Mouse (Mus musculus): ENCODE data around the gene Lrrc7.
"Not testable (repeated sequence)": the region's sequence is repeated elsewhere in the genome, so short reads cannot be mapped to it uniquely, and the experiment has no call there.

The Lrrc7 gene

DNA sequence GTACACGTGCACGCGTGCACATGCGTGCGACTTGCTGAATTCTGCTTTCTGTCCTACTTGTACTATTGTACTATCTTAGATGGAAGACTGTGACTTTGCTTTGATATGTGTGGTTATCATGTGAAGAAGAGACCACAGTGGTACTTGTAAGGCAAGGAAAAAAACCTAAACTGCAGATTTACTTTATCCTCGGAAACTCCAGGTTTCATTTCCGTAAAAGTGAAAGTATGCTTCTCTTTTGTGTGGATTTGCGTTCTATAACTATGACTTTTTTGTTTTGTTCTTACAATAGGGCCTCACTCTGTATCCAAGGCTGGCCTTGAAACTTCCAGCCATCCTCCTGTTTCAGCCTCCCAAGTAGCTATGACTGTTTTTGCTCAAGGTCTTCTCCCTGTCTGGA lies 392.8 kb downstream of the Lrrc7 start:
- no peak for DNase-seq (ENCODE audit: low read depth, low spot score)

DNA sequence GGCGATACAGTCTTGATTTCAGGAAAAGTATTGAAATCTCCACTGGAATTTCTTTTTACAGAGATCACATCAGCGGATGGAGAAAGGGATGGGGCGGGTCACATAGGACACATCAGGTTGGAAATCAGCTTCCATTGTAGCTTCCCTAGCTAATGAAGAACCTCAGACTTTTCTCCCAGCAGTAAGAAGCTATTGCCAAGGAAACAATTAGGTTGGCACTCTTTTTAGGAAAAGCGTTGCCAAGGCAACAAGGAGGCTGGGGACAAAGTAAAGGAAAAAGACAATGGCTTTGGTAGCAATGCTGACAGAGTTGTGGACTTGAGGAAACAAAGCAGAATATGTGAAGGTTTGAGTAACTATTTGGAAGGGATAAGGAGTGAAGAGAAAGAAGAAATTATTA lies 393.6 kb downstream of the Lrrc7 start:
- DNase-seq (ENCODE audit: low read depth, low spot score), result no peak

DNA sequence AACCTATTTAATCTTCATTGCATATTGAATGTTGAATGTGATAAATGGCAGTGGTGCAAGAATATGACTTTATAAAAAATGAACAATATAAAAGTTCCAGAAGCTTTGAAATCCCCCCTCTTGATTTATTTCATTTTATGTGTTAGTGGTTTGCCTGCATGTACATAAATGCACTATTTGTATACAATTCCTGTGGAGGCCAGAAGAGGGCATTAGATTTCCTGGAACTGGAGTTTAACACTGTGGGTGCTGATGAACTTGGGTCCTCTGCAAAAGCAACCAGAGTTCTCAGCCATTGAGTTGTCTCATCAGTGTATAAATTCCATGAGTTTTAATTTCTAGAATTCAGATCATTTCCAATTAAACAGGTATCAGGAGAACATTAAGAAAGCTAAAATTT lies 397.0 kb downstream of the Lrrc7 start:
- no peak for DNase-seq (ENCODE audit: low read depth, low spot score)

DNA sequence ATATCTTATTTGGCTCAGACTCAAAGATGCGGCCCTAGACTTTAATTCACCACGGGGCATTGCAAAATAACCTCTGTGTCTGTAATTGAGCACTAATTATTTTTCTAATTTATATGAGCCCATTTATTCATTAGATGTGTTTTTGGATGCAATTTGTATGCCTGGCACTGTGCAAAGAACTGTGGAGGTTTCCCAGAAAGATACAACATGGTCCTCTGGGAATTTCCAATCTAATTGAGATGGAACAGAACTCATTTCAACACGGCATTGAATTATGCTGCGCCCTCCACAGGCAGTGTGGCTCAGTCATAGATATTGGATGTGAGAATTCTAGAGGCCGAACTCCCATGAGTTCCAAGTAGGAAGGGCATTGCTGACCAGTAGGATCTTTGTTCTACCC lies 397.6 kb downstream of the Lrrc7 start:
- DNase-seq (ENCODE audit: low read depth, low spot score), result no peak

DNA sequence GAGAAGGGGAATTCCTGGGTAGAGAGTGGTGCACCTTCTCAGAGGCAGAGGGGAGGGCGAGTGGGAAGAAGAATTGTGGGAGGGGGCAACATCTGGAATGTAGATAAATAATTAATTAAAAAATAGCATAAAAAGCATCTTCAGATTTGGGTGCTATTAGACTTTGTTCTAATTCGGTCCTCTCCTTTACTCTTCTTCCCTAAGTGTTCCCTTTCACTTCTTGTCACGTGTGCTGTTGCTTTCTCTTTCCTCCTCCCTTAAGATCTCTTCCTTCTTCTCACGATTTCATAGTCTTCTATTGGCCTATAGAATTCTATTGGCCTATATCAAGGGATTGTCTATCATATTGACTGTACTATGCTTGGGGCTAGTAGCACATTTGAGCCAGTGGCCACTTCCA lies 398.9 kb downstream of the Lrrc7 start:
- no peak for DNase-seq (ENCODE audit: low read depth, low spot score)

DNA sequence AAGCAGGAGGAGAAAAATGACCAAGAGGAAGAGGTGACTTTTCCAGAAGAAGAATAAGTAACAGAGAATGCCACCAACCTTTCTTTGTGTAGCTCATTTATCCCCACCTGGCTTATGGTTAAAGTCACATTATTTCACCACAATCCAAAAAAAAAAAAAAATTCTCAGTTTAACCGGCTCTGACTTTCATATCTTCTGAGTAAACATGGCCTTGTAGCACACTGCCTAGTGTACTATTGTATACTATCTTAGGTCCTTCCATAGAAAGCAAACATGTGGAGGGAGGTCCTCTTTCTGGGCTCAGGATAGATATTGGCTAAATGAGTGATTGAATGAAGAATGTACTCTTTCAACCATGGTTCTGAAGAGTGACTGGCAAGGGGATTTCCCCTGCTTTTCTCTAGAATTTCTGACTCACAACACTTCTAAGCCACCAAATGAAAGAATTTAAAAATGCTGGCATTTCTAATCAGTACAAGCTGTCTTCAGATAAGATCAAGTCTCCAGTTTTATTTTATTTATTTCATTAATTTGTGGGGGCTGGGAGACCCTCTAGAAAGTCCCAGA lies 400.0 kb downstream of the Lrrc7 start:
- no peak for DNase-seq (ENCODE audit: low read depth, low spot score)

DNA sequence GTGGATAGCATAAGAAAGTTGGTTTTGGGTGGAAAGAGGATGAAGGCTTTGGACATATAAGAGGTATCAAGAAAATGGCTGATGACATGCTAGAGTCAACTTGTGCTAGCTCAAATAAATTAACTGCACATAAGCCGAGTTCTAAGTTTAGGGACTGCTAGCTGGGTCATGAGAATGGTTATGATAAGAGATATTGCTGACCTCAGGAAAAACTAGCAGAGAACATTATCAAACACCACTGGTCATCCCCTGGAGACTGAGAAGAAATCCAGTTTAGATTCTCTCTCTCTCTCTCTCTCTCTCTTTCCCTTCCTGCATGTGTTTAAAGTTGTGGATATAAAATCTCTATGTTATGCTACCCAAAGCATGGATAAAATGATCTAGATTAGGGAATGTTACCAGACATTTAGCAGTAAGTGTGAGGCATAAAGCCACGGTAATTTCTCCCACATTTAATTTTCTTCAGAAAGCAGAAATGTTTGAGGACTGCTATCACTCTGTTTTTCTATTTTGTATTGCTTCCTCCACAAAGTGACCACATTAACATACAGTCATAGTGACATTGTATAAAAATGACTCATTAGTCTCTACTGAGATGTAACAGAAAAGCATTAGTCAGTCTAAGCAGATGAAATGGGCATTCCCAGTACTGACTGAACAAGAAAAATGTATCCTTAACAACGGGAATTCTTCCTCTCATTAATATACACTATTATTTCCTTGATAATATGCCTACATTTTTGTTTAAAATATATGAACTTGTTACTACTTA lies 406.3 kb downstream of the Lrrc7 start:
- no peak for DNase-seq (ENCODE audit: low read depth, low spot score)

DNA sequence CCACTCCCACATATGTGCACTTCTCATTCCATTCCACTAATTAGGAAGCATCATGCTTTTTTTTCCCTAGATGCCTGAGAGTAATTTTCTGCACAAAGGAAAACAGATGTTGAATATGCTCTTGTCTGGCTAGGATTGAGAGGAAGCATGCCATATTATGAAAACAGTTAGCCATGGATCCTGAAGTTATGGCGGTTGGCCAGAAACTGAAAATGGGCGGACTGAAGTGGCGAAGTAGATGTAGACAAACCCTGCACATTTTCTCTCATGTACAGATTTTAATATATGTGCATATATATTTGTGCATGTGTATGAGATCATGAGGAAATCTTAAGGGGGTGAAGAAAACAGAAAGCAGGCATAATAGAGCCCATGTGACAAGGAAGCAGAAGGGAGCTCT lies 407.9 kb downstream of the Lrrc7 start:
- DNase-seq (ENCODE audit: low read depth, low spot score), result no peak

DNA sequence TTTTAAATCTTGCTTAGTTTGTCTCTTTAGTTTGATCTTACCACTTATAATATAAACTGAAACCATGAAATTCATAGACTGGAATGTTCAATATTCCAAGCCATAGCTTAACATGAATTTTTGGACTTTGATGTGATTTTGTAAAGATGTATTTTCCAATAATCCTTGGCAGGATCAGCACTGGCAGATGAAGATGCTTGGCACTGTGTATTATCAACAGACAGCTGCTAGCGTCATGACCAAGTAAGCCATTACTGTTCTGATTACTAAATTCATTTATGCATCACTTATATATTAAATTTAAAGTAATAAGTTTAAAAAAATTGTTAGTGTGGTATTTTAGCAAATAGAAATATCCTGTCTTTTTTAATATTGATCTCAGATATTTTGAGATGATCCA lies 413.0 kb downstream of the Lrrc7 start:
- no peak for DNase-seq (ENCODE audit: low read depth, low spot score)

DNA sequence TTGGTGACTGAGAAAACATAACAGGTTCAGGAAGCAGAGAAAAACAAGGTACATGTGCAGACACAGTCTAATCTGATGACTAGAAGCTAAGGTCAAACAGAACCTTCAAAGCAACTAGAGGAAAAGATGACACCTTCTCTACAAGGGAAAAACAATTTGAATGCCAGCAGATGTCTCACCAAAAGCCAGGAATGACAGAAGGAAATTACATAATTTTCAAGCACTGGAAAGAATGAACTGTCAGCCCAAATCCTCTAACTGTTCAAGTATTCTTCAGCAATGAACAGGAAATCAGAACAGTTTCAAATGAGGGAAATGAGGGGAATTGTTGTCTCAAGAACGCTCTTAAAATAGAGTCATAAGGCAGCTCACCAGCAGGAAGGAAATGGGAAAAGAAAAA lies 421.4 kb downstream of the Lrrc7 start:
- no peak for DNase-seq (ENCODE audit: low read depth, low spot score)

DNA sequence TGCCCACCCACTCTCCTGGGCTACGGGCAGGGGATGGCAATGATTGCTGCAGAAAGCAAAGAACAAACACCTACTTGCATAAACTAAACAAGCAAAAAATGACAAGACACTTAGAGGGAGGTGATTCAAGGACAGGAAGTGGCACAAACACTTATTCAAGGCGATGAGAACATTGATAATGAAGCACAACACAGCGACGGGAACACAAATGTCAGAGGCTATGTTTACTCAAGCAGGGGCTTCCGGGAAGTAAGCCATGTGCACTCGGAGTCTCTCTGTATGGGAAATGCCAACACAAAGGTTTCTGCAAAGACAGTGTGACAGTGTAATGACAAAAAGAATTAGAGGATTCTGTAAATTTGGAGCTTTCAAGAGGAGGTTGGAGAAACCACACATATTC lies 424.2 kb downstream of the Lrrc7 start:
- no peak for DNase-seq (ENCODE audit: low read depth, low spot score)

DNA sequence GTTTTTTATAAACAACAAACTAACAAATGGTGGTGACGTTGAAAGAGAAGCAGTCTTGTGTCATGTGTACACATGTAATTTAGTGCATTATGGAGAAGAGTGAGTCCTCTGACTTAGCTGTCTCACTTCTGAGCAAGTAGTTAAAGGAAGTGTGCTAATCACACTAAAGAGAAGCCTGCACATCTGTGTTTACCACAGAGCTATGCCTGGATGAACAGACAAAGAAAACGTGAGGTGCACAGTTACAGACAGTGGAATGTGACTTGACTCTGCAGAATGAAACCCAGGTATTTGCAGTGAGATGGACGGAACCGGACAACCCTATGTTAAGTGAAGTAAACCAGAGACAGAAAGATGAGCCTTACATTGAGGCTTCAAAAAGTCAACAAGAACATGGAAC lies 430.3 kb downstream of the Lrrc7 start:
- no peak for DNase-seq (ENCODE audit: low read depth, low spot score)

DNA sequence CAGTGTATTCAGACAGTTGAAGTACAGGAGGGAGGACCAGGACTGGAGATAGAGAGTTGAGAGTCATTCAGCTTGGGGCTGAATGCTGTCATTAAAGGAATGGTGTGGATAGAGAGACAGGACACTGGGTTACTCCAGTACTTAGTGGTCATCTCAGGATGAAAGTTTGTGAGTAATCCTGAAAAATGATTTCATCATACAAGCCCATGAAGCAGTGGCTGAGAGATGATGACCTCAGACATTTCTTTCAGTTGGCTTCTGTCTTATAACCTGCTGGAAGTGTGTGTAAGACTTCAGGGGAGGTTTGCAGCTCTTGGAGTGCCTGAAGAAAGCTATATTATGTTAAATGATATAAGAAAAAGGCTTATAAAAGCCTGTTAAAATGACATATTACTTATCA lies 430.8 kb downstream of the Lrrc7 start:
- DNase-seq (ENCODE audit: low read depth, low spot score), result no peak

DNA sequence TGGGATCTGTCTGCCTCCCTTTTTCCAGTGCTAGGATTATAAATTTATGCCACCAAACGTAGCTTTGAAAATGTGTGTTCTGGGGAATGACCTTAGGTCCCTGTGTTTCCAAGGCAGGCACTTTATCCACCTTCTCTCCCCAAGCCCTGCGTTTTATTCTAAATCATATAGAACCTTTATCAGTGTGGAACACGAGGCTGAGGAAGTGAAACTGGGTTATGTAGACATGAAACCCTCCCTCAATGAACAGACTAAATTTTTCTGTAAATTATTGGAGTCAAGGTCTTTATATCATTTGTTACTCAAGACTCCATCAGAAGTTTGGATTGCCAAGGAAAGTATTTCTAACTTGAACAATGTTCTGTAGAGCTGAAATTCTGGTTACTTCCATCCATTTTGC lies 439.1 kb downstream of the Lrrc7 start:
- no peak for DNase-seq (ENCODE audit: low read depth, low spot score)

DNA sequence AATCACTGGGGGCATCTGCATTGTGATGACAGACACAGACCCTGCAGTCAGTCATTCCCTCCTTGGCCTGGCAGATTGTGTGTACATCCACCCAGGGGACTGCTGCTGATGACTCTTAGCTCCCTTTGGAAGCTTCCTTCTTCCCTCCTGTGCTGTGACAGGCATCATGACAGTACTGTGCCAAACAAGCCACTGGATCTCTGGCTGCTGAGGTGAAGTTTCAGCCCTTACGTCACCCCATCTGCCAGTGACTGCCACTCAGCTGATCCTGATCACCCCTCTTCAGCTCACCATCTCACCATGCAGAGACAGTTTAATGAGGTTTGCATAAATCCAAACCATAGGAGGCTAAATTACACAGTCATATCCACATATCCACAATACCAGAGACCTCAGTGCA lies 456.8 kb downstream of the Lrrc7 start:
- no peak for DNase-seq (ENCODE audit: low read depth, low spot score)

DNA sequence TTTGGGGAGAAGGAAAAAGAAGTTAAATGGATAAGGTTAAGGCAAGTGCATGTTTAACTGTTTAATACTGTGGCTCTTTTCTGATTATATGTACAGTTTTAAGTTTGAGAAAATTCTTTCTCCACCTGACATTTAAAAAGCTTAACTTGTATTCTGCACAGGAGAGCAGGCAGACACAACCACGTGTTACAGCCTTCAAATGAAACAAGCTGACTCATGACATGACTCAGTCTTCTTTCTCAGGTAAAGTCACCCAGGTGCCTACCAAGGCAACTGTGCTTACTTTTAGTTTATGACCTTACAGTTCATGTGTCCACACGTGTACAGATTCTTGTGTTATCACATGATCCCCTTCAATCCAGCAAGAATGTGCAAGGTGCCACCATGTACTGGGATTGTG lies 458.6 kb downstream of the Lrrc7 start:
- no peak for DNase-seq (ENCODE audit: low read depth, low spot score)

DNA sequence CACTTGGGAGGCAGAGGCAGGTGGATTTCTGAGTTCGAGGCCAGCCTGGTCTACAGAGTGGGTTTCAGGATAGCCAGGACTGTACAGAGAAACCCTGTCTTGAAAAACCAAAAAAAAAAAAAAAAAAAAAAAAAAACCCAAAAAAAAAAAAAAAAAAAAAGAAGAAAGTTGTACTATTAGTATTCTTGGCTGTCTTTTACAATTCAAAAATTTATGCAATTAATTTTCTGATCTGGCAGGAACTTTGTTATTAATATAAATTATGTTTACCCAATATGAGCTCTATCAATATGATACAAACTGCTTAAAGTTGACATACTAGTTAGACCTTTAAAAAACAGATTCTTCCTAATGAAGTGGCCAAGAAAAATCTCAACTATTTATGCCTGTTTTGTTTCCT lies 459.5 kb downstream of the Lrrc7 start:
- DNase-seq (ENCODE audit: low read depth, low spot score), result not testable (repeated sequence)

DNA sequence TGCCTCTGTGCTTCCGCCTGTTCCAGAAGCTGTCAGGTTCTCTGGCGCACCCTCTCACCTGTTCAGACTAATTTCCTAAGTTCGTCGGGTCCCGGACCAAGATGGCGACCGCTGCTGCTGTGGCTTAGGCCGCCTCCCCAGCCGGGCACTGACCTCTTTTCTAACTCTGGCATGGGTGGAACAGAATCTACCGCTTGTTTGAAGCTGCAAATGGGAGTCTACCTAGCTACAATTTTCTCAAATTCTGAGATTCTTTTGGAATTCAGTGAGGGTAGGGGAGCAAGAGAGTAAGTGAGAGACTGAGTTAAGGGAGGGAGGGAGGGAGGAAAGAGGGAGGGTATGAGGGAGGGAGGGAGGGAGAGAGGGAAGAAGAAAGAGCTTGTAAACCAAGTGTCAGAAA lies 460.0 kb downstream of the Lrrc7 start:
- DNase-seq (ENCODE audit: low read depth, low spot score), result not testable (repeated sequence)

DNA sequence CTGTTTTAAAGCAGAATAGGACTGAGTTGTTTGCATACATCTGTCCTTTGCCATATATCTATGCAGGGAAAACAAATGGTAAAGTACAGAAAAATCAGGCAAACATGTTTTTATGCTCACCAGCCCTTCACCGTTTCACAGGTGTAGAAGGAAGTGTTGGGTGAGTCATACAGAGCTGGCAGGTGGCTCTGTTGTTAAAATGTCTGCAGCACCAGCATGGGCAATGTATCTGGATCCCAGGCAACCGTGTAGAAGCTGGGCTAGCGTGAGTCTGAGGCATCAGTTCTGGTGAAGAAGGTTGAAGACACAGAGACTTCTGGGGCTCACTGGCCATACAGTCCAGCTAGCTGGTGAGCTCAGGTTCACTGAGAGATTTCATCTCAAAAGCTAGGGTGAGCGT lies 468.1 kb downstream of the Lrrc7 start:
- no peak for DNase-seq (ENCODE audit: low read depth, low spot score)

DNA sequence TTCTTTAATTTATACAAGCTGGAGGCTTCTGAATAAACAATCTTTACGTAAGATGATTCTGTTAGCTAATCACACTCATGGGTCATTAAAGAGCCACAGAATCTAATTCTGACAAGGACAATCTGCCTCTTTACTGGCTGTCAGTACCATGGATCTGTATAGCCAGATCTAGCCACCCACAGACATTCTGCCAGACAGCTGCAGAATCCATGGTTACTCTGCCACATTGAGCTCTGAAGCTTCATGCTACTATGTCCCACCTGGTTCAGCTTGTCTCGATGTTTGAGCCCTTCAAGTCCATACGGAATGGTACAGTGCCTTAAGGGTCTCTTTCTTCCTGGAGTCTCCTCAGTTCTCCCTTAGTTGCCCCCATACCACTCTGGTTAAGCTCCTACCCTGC lies 470.4 kb downstream of the Lrrc7 start:
- no peak for DNase-seq (ENCODE audit: low read depth, low spot score)

DNA sequence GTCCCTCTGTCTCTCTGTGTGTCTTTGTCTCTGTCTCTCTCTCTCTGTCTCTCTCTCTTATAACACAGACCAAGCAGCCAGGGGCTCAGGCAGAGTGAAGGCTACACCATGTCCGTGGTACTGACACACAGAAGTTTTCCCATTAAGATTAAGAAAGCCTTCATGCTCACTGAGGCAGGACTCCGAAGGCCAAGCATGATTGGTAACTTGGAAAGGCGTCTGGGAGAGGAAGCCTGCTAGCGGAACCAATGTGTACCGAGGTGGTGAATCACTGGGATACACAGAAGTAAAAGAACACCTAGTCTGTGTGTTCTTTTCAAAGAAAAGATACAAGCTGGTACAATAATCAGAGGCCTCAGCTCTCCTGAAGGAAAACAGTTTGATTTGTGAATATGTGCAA lies 484.2 kb downstream of the Lrrc7 start:
- DNase-seq (ENCODE audit: low read depth, low spot score), result no peak

DNA sequence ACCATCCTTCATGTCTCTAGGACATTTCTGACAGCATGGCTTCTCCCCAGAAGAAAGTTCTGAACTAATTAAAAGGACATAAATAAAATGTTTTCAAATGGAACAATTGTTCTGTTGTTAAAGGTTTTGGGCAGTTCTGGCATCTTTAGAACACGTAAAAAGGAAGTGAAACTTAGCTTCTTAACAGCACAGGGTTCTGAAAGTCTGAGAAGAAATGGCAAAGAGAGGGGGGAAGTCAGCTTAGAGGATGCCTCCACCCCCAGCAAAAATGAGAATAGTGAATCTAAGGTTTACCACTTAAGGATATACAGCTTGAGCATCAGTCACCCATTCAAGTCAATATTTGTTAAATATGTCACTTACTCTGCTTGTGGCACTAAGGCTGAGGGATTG lies 484.6 kb downstream of the Lrrc7 start:
- DNase-seq (ENCODE audit: low read depth, low spot score), result no peak

DNA sequence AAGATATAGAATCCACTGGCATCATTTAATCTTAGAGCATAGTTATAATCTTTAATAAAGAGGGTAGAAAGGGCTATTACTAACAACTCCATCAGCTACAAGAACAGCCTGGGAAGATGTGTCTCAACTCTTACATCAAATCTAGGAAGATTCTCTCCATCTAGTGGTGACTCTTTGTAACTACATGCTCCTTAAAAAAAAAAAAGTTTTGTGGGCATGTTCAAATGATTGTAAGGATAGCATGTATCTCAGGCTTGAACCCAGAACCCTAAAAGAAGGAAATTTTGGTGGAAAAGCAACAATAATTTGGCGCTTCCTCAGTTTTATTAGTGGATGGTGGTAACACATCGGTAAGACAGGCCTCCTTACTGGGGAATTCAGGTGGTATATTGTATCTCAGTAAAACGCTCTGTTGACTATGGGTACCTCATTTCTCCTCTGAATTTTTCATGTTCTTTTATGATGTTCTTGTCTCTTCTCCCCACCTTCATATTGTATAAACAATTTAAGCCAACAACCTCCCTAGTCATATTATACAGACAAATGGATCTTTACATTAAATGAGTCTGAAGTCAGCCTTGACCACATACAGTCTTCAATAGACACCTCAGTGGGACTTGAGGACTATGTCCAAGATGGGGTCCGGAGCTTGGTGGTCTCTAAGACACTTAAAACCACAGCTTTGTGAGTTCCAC lies 485.2 kb downstream of the Lrrc7 start:
- peak; percentile 34 for DNase-seq (ENCODE audit: low read depth, low spot score)
